Mouse (Mus musculus) adrenal gland, adult (tissue): ENCODE results near the gene Chst2.

Experiments
- DNase-seq, 2 experiments: peaks; one replicate each; pipeline ENCODE4 v3.0.0; 2022 to 2023; ENCODE audit warnings: low spot score in 1 of 2; ENCODE audit not compliant: inconsistent age in 2 of 2

Gene Chst2

DNA sequence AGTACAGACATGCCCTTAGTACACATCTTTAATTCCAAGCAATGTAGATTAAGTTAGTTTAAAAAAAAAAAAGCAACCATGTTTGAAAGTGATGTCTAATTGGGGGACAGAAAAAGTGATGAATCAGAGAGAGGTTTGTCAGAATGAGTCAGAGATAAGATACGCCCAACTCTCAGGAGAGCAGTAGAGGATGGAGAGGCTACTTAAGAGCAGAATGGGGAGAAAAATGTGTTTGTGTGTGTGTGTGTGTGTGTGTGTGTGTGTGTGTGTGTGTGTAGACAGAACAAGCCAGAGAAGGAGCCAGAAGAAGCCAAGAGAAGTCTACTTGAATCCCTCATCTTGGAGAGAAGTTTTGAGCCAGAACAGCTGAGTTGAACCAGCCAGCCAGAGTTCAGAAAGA lies 32.8 kb downstream of the Chst2 start:
- DNase-seq: no peak

DNA sequence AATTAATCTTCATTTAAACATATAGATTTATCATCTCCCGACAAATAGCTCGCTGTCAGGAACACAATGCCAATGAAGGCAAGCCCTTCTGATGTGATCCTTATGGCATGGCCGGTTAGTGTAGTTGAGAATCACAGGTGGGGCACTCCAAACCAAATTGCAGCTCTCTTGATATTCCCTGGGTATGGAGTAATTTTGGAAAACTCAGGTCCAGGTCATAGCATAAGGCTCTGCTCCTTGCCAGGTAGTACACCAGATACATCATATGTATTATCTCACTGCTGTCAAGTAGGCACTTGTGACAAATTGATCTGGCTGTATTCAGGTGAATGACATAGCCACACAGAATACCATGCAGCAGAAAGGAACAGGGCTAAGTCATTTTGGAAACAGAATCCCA lies 40.6 kb downstream of the Chst2 start:
- DNase-seq: no peak

DNA sequence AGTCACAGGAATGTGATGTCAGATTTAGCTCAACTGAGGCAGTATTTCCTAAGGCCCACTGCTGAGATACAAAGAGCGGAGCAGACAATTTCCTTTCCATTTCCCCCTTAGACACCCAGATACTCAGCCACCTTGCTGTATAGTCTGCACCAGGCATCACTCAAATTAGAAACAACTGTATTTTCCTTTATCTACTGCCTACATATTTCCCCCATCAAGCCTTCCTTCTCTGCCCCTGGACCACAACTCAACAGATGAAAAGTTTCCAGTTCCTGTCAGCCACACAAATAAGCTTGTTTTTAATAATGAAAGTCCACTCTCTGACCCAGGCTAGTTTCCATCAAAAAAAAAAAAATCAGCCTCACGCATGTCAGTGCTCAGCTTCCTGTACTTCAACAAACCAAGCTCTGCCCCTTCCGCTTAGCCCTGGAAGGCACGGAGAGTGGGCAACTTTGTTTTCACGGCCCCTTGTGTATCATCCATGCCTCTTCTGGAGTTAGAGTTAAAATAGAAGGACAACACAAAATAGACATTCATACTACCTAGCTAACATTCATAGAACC lies 52.6 kb downstream of the Chst2 start:
- DNase-seq: no peak

DNA sequence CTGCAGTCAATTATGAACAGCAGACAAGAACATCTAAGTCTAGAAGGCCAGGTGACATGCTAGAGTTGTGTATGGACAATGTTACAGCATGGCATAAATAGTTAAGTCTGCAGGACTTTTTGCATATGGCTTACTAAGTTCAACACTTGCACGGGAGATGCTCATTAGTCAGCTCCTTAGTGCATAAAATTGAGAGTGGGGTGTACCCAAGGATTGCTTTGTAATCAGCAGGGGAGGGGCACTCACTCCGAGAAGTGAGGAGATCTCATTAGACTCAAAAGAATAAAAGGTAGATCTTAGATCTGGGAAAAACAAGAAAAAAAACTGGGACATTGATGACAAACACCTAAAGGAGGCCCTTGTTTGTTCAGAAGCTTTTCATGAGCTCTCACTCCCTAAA lies 54.6 kb downstream of the Chst2 start:
- no peak for DNase-seq

DNA sequence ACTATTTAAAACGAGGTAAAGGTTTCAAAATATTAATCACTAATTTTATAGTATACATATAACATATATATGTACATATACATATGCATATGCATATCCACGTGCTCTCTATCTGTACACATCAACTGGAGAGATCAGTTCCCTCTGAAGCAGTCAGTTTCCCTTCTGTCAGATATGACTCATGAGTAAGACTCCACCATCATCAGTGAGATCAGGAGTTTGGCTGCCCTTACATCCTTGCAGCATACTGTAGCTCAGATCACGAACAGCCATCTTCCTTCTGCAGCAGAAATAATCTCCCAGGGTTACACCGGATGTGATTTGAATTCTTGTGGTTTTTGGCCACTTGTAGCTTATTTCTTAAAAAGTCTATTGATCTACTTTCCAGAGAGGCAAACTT lies 56.0 kb downstream of the Chst2 start:
- no peak for DNase-seq
